Mouse (Mus musculus) embryonic facial prominence, embryonic 11.5 days (tissue): ENCODE data around the gene Eif5a2. TPM values are rescaled to one million over a fixed set of nuclear protein-coding genes. Genes with fewer than 3 reads are reported as not detected.

Experiments used
- ATAC-seq: fragments of 200-750 bp; cut with Nextera tagmentation; replicated peaks from 2 replicates; pipeline ENCODE4 v1.8.0; 2017; ENCODE audit warnings: low read depth; ENCODE audit not compliant: insufficient number of reproducible peaks, low FRiP score, low TSS enrichment
- DNase-seq: peaks from one replicate; pipeline ENCODE4 v3.0.0-alpha.2; 2015; ENCODE audit warnings: low spot score
- H3K27ac ChIP-seq: fragments of 300-500 bp; sonication (generic); replicated peaks from 2 replicates; pipeline ENCODE4 v1.5.1; 2014; ENCODE audit warnings: mild to moderate bottlenecking, low read depth, low read length, control low read depth
- H3K27me3 ChIP-seq: fragments of 300-500 bp; sonication (generic); 2 replicates; pipeline ENCODE4 v1.6.1; 2014; ENCODE audit warnings: mild to moderate bottlenecking, low read length, moderate library complexity, mixed read lengths; ENCODE audit not compliant: control insufficient read depth, insufficient read depth
- H3K36me3 ChIP-seq: fragments of 300-500 bp; sonication (generic); replicated peaks from 2 replicates; pipeline ENCODE4 v1.6.1; 2014; ENCODE audit warnings: low read depth, mild to moderate bottlenecking, low read length, moderate library complexity, mixed read lengths; ENCODE audit not compliant: control insufficient read depth, insufficient read depth
- H3K4me1 ChIP-seq: fragments of 300-500 bp; sonication (generic); 2 replicates; pipeline ENCODE4 v1.6.1; 2014; ENCODE audit warnings: low read length, mixed read lengths; ENCODE audit not compliant: control insufficient read depth, insufficient read depth
- H3K4me2 ChIP-seq: fragments of 300-500 bp; sonication (generic); 2 replicates; pipeline ENCODE4 v1.6.1; 2014; ENCODE audit warnings: low read depth, mild to moderate bottlenecking, control low read depth, low read length, moderate library complexity
- H3K4me3 ChIP-seq: fragments of 300-500 bp; sonication (generic); 2 replicates; pipeline ENCODE4 v1.5.1; 2014; ENCODE audit warnings: low read depth, low read length, control low read depth
- H3K9ac ChIP-seq: fragments of 300-500 bp; sonication (generic); replicated peaks from 2 replicates; pipeline ENCODE4 v1.6.1; 2014; ENCODE audit warnings: mild to moderate bottlenecking, control low read depth, low read length
- H3K9me3 ChIP-seq: fragments of 300-500 bp; sonication (generic); replicated peaks from 2 replicates; pipeline ENCODE4 v1.6.1; 2016; ENCODE audit warnings: mild to moderate bottlenecking, low read length, inconsistent platforms, mixed read lengths; ENCODE audit not compliant: control insufficient read depth
- polyA plus RNA-seq: library from polyadenylated mRNA; unstranded; fragments of >200 nt; fragmentation: Nextera tagmentation; extraction: Ambion mirVana; gene quantifications from 2 replicates; pipeline ENCODE4 v1.2.1, GENCODE M21; 2014

The Eif5a2 gene
- polyA plus RNA-seq, 1 experiment from 2014 or later, result 19.8 TPM

DNA sequence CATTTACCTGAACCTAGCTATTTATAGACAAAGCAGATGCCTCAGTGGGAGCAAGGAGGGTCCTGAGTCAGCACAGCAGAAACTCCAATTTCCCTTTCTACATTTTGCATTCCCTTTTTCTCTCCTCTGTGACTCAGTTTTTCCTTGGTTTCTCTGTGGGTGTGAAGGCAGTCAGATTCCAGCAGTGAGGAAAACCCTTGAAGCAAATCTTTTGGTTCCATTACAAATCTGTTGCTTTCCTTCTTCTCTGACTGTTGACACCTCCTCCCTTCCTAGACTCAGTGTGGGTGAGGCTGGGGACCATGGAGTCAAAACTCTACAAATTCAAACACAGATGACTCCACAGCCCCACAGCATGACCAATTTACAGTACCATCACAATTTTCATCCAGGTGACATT is 66.0 kb downstream of the Eif5a2 start:
- Histone ChIP-seq H3K27ac (no peak overlapping the region), H3K4me3 (no peak overlapping the region), H3K36me3 (no peaks in the 10 kb centered on the region), H3K4me1 (no peaks in the 10 kb centered on the region), H3K27me3 (no peaks in the 10 kb centered on the region), H3K9ac (no peak overlapping the region), H3K4me2 (no peak overlapping the region), H3K9me3 (no peaks in the 10 kb centered on the region)
- DNase-seq, result no peak
- ATAC-seq, result no peak

Other genes starting within 250 kb of the Eif5a2 start
- gene Slc2a2, start 83.4 kb upstream of the Eif5a2 start, polyA plus RNA-seq, result not detected in 2 replicates
- gene Rpl22l1, start 24.2 kb downstream of the Eif5a2 start, polyA plus RNA-seq, result 444 and 499 TPM in 2 replicates
- not detected in 2 replicates for gene Gm1527, start 111.3 kb downstream of the Eif5a2 start, polyA plus RNA-seq